Comparison of ENCODE assay signal across 23 mouse cellular contexts in the genomic region with DNA sequence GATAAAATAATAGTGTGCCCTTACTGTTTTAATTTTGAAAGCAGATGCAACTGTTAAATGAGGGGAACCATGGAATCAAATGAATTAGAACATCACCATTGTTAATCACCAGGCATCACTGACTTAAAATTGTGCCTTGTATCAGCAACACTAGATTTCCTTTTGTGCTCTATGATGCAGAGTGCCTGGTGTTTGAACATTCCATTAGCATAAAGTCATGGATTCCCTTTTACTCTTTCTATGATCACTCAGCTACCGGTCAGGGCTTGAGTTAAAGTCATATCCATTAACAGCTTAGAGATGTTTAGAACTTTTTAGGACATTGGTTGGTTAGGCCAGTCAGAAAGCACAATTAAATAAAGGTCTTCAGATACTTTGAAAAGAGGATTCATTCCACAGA.
"Had no signal": no experiment of that assay in that cellular context is flagged by ENCODE, and none has a peak within 500 bp of the region (broad histone marks: within the 10 kb centered on the region; RNA-seq: fewer than 3 reads in every experiment).

No protein-coding gene starts in this region.

- DNase-seq: cerebellum, adult 9-11 months; cerebellum, postnatal 10 days; cerebellum, postnatal 14 days; cerebellum, postnatal 25 days; cerebellum, postnatal 36 days; embryo, embryonic 11 days; forebrain, postnatal 0 days; gastrocnemius, adult 2 months; gastrocnemius, postnatal 10 days; gastrocnemius, postnatal 14 days; gastrocnemius, postnatal 25 days; gastrocnemius, postnatal 36 days; heart, adult 11 months; heart, adult 18-20 months; heart, adult 2 months had no signal

- ATAC-seq: forebrain, embryonic 13.5 days; forebrain, embryonic 14.5 days; forebrain, embryonic 15.5 days; forebrain, embryonic 16.5 days; forebrain, postnatal 0 days had no signal

- H3K27me3 ChIP-seq: embryonic facial prominence, embryonic 12.5 days; embryonic facial prominence, embryonic 13.5 days; embryonic facial prominence, embryonic 15.5 days; forebrain, embryonic 12.5 days; forebrain, embryonic 13.5 days; forebrain, embryonic 15.5 days had no signal
